Mouse (Mus musculus): ENCODE measurements around the gene Sf1.

GRCm38 (mm10) chr19:6380411-6381166, 17.1 kb downstream of the Sf1 start:
- TF ChIP-seq CTCF (IDR thresholded peaks at IDR 0.05; ENCODE audit: low read depth) (no peak), EP300 (IDR thresholded peaks at IDR 0.05; ENCODE audit: low read depth) (no peak)

Data from liver, embryonic 14.5 days (tissue).